Mouse (Mus musculus) bone marrow macrophage, adult 2 months (primary cell): Measurements from ENCODE around the gene Gm12800.

Source experiments
- CTCF ChIP-seq: IDR thresholded peaks from 2 replicates; pipeline ENCODE4 v1.5.1; 2012; ENCODE audit warnings: low read depth, mild to moderate bottlenecking, low read length, moderate library complexity
- POLR2A ChIP-seq: IDR thresholded peaks from 2 replicates; pipeline ENCODE4 v1.6.1; 2012; ENCODE audit warnings: mild to moderate bottlenecking, low read depth, low read length, borderline replicate concordance

DNA sequence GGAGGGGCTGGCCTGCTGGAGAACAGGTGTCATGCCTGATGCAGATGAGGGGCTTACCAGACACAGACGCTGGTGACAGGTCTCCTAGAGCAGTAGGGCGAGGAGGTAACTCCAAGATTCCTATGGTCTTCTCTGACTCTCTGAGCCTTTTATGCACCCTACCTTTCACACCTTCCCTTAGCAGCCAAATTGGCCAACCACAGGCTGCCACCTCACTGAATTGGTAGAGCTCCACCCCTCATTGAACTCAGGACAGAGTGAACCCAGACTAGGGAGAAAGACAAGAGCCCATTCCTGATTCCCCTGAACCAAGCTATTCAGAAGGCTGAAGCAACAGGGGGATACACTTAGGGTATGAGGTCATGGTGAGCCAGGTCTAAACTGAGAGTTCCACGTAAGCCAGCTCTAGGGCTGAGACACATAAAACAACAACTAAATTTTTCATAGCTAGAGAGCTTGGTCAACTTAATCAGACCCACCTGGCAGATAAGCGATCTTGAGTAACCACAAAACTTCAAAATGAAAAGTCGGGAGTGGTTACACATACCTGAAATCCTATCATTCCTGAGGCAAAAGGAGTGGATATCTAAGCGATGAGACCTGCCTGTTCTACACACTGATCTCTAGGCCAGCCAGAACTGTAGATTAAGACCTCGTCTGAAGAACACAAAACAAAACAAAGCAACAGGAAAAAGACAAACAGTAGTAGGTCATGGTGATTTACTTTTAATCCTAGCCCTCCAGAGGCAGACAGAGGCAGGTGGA, 15.1 kb upstream of the Gm12800 start, which contains the start of gene C130073F10Rik:
- TF ChIP-seq POLR2A (no peak), CTCF (no peak)
